Mouse (Mus musculus): ENCODE measurements around the gene Nol7.
A peak's percentile ranks its signal among the peaks of the same experiment; 100 is the strongest.

Gene Nol7

GRCm38 (mm10) chr13:43398297-43399080 lies at the start of gene Nol7:
Gene Nol7, plus strand, starts transcription at chr13:43398390.
- peak; percentile 91 to 96 for DNase-seq (ENCODE audit: low spot score in 2 of 2)

DNA sequence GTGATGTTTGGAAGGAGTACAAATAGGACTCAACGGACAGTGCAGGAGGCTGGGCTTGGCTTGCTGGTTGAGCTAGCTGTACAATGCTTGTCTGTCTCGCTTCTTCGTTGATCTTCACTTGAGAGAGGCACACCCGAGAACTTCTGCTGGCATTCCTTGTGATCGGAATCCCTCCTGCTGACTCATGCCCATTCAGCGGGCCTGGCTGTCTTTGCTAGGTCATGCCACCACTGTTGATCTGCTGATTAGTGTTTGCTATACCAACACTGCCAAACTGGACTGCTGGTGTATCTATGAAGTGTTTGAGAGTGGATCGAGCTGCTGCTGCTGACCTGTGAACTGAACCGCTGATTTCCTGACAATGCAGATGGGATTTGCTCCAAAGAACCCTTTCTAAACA lies 48.8 kb upstream of the Nol7 start:
- no peak for DNase-seq (ENCODE audit: low spot score in 2 of 2)

DNA sequence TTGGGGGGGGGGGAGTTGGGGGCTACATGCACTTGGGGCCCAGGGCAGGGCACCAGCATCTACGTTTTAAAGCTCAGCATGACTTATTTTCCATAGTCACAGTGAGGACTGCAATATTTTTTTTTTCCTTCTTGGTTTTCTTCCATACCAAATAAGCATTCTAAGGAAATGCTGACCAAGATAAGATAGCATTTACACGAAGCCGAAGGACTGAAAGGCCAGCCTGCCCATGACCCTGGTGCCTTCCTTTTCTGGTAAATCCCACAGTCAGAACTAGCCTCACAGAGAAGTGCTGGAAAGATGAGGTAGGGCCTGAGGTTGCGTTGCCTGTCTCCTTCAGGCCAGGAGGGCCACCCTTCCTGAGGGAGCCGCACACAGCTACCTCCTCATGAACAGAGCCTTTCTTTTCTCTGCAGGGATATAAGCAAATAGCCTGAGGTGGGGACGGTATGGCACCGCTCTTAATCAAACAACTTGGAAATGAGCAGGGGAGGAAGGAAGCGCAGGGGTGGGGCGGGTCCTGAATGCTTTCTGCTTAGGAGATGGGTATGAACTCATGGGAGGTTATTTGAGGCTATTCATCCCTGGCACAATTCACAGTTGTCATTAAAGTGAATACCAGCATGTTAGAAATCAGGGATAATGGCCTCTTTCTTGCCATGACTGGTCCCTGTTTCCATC lies 47.6 kb upstream of the Nol7 start:
- DNase-seq (ENCODE audit: low spot score in 2 of 2): no peak

DNA sequence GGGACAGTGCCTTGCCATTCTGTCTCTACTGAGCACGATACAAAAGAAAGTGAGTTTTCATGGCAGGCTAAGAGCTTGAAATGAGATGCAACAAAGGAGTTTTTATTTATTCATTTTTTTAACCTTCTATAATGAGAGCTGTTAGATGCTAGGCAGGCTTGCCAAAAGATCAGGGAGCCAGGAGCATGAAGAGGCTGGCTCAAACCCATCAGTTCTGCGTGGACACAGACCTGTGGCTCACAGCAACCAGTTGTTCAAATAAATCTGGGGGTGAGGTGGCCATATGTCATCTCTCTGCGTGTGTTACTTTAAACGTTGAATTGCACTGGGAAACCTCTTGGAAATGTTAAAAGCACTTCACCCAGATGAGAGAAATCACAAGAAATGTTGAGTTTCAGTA lies 44.8 kb upstream of the Nol7 start:
- DNase-seq (ENCODE audit: low spot score in 2 of 2): no peak

GRCm38 (mm10) chr13:43354362-43354761 lies 43.8 kb upstream of the Nol7 start:
- DNase-seq (ENCODE audit: low spot score in 2 of 2): no peak

DNA sequence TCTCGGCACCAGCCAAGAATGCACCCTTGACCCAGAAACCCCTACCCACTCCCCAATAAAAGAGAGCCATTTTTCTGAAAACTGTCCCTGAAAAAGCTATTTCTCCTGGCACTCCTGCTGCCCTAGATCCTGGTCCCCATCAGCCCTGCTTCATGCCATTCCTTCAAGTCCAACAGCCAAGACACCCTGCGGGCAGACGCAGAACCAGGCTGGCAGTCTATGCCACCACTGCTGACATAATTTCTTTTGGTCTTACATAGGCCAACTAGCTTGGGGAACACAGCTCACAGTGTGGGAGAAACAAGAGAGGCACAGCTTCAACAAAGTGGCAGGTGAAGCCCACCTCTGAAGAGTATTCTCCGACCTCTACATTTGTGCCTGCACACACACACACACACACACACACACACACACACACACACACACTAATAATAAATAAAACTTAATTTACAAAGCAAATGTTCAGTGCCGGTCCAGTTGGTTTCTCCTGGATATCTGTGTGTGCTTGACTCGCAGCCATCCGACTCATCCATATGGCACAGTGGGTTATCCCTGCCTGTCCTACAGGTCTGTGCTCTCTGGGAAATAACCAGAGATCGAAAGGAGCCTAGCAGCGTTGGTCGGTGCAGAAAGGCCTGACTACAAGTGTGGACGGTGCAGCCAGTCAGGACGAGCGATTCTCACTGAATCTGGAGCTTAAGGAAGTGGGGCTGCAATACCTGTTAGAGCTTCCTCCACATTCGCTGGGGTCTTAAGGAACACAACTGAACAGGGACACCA lies 41.7 kb upstream of the Nol7 start:
- no peak for DNase-seq (ENCODE audit: low spot score in 2 of 2)

DNA sequence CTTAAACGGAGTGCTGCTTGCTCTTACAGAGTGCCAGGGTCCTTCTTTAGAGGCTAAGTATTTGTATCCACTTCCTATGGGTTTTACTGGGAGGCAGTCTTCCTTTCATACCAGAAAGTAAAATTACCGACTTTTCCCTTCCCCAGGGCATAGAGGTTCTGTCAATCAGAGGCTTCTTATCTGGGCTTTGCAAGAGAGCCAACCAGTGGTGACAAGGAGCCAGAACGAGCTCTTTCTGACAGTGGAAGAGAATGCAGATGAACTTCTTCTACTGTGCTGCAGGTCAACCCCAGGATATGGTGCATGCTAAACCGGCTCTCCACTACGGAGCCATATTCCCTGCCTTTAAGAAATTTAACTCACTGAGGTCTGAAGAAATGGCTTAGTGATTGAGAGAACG lies 37.7 kb upstream of the Nol7 start:
- DNase-seq (ENCODE audit: low spot score in 2 of 2): no peak

- no peak for DNase-seq (ENCODE audit: low spot score in 2 of 2)
Measured at GRCm38 (mm10) chr13:43362353-43362752, 35.8 kb upstream of the Nol7 start.

DNA sequence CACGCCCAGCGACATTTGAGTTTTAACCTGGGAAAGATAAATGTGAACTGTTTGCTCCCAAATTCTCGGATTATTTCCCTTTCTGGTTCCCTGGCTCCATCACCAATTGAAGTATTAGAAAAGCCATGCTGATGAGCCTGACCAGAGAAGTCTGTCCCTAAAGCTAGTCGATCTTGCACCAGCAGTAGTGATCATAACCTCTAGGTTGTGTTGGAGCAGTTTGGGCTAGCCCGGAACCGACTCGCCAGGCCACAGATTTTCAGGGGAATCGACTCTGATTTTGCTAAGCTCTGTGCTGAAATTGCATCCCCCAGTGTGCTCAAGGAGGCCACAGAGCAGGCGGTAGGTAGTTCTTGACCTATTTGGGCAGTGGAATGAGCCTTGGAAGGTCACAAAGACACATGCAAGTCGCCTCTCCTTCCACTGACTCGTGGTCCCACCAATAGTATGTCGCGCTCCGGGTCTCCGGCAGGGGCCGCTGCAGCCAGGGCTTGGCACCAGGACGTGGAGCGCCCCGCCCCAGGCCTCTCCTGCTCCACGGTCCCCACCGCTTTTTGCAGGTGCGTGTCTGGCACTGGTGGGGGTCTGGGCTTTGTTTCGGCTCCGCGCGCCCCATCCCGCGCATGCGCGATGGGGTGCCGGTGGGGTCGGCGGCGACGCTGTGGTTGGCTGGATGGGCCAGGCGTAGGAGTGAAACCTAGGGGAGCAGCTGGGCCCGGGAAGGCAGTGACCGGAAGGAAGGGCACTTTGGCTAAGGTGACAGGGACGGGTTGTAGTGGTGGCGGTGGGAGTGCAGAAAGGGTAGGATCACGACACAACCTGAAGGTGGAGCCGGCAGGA lies 33.0 kb upstream of the Nol7 start, which contains the start of gene Sirt5:
TSS of gene Sirt5 (plus strand) at position 512 of the 840 bp plus-strand sequence.
- peak; percentile 78 to 81 for DNase-seq (ENCODE audit: low spot score in 2 of 2)

DNA sequence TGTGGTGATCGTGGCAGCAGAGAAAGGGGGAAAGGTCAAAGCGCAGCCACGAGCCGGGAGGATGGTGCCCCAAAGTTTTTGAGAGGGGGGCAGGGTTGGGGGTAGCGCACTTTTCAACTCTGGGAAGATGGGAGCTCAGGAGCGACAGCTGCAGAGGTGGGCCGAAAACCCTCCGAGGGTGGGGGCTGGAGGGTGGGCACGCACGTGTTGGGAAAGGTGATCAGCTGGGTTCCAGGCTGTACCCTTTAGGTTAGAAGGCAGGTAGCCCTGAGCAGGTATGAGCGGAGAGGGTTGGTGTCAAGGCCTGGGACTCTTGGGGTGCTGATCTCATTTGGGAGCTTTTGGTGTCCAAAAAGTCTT lies 32.4 kb upstream of the Nol7 start:
- no peak for DNase-seq (ENCODE audit: low spot score in 2 of 2)

- no peak for DNase-seq (ENCODE audit: low spot score in 2 of 2)
Measured at GRCm38 (mm10) chr13:43370063-43370462, 28.1 kb upstream of the Nol7 start.

DNA sequence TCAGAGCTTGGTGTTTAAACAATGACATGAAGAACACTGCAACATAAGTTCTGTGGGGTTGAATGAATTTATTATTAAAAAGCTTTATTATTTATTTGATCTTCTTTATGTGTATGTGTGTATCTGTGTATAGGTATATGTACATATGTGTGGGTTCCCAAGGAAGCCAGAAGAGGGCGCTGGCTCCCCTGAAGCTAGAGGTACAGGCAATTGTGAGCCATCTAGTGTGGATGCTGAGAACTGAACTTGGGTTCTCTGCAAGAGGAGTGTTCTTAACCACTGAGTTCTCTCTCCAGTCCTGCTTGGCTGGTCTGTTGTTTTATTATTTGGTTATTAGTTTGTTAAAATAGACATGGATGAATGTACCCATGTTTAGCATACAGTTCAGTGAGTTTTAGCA lies 25.3 kb upstream of the Nol7 start:
- no peak for DNase-seq (ENCODE audit: low spot score in 2 of 2)

DNA sequence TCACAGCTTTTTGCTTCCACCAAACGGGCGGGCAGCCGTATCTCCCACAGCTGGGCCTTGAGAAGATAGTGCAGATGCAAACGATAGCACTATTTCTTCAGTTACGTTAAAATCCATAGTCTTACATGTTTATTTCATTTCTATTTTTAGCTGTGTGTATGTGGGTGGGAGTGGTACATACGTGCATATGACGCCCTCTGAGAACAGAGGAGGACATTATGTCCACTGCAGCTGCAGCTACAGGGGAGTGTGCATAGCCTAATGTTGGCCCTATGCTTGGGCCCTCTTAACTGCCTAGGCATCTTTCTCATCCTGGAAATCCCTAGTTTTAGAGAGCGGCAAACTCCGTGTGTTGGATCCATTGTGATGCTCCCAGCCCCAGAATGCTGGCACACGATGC lies 24.0 kb upstream of the Nol7 start:
- no peak for DNase-seq (ENCODE audit: low spot score in 2 of 2)

DNA sequence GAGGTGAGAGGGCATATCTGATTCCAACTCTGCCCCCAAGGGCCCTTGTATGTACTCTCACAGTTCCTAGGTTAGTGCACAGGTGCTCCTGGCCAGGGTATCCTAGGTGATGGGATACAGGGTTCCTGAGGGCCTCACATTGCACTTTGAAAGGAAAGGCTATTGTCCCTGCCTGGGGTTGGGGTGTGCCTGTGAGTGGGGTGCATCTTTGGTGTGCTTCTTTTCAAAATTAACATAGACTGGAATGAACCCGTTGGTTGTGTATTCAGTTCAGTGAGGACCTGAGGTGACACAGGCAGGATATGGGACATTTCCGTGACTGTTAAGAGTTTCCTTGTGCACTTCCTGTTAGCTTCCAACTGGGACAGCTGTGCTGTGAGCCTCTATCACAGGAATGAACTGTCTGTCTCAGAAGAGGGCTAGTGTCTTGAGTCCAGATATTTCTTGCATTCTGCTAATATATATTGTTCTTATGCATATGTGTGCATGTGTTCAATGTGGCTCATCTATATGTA lies 23.2 kb upstream of the Nol7 start:
- DNase-seq (ENCODE audit: low spot score in 2 of 2): no peak

DNA sequence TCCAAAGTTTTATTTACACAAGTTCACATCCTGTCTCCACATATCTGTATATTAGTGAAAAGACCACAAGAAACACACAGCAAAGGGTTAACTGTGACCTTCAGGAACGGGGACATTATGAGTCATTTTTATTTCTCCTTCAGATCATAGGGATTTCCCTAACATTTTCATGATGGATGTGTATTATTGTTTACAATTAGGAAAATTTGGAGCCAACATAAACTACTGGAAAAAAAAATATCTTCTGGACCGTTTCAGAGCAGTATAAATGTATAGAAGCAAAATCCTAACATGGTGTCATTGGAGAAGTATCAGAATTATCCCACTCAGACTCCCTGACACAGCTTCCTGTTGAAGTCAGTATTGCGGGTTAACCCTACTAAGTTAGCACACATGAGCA lies 18.2 kb upstream of the Nol7 start:
- DNase-seq (ENCODE audit: low spot score in 2 of 2): no peak

GRCm38 (mm10) chr13:43385321-43385720 lies 12.9 kb upstream of the Nol7 start:
- no peak for DNase-seq (ENCODE audit: low spot score in 2 of 2)

DNA sequence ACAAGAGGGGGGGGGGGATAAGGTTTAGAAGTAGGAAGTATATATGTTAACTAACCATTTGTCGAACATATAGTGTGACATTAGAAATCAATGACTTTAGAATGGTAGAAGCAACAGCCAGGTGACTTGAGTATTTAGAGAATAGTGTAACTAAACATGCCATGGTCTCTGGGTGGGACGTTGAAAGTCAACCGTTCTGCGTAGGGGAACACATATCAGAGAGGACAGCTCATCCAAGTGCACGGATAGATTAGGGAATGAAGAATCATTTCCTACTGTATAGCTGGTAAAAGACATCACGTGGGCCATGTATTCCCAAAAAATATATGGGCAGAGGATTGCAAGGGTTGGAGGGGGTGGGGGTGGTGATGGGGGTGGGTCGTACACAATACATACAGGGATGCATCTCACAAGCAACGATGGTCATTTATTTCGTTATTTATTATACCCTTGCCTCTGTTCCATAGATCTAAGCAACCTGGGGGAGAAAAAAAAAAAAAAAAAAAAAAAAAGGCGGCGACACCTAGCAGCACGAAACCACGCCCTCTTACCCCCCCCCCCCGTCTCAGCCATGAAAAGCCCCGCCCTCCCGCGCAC lies 392 bp upstream of the Nol7 start:
- DNase-seq (ENCODE audit: low spot score in 2 of 2): no peak

DNA sequence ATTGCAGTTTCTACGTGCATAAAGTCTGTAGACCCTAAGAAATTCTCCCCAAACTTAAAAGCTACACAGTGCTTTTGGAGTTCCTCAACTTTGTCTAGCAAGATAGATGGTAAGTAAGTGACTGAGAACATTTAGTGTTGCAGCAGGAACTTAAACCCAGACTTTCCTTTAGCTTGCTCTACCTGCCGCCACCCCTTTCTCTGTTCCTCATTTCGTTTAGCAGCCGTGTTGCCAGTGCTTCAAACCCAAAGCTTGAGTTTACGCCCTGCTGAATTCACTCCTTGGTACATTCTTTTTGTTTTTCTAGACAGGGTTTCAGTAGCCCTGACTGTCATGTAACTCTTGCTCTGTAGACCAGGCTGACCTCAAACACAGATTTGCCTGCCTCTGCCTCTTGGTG lies 1.4 kb downstream of the Nol7 start:
- no peak for DNase-seq (ENCODE audit: low spot score in 2 of 2)

- DNase-seq (ENCODE audit: low spot score in 2 of 2): no peak
Measured at GRCm38 (mm10) chr13:43412311-43412710, 14.1 kb downstream of the Nol7 start.

DNA sequence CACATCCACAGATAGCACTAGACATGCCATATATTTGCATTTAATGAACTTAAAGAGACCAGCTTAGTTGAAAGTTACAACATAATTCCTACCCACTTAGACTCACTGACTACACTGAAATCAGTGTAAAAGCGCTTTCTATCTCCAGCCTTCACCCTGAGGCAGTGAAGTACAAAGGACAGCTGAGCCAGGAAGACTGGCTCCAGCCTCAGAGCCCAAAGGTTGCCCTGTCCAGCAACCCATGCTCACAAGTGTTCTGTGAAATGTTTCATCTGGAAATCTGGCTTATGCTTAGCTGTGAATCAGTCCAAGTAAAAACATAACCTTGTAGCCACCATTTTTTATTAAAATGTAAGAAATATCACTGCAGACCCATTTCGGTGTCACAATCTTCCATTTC lies 15.4 kb downstream of the Nol7 start:
- no peak for DNase-seq (ENCODE audit: low spot score in 2 of 2)

DNA sequence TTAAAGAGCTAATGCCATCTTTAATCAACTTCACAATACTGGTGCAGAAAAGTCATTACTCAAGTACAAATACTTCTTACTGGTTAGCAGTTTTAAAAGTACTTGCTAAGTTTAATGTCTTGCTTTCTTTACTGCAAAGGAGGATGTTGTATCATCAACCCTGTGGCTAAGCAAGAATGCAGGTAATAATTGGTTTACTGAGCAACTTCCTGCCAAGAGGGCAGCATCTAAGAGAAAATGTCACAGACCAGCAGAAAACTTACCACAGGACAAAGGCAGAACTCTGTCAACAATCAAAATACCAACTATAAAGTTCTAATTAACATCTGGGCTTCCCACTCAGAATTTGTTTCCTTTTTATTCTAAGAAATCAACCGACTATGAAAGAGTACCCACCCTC lies 17.1 kb downstream of the Nol7 start:
- DNase-seq (ENCODE audit: low spot score in 2 of 2): no peak

Data from frontal cortex, postnatal 14 days (tissue).